Mouse (Mus musculus) cerebellum, adult 11 months (tissue): Measurements from ENCODE around the gene Vmn2r75.
"Not testable (repeated sequence)": the region's sequence is repeated elsewhere in the genome, so short reads cannot be mapped to it uniquely, and the experiment has no call there.

Experiments
- DNase-seq: peaks from one replicate; pipeline ENCODE4 v3.0.0; 2022

Gene Vmn2r75

DNA sequence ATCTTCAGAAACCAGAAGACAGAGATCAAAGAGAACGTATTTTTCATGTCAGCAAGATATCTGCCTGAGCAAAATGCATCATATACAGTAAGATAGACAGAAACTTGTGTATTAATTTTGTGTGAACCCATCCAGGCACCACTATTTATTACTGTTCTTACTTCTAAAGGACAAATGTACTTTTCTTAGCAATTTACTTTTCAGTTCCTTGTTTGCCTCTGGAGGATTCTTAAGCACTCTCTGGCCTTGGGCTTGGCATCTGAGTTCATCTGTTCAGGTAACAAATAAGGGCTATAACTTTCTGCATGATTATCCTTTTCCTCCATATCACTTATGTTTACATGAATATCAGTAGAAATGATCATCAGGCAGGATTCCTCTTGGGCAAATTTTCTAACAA, at the start of gene Vmn2r75:
Gene Vmn2r75 (minus strand): TSS at position 101 of the 400 bp plus-strand sequence.
- not testable (repeated sequence) for DNase-seq

DNA sequence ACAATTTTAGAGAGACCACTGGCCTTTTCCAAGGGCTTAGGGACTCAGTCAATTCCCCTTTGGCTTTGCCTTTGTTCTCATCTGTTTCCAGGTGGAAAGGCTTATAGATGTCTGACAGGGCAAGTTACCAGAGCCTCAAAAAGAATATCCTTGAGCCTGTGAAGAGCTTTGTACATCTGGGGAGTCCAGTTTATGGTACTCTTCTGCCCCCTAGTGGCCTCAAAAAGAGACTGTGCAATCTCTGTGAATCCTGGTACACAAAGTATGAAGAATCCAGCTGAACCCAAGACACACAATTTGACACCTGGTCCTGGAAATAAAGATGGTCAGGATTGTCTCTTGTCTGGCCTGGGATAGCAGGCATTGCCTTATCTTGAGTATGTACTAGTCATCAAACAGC, 39.8 kb upstream of the Vmn2r75 start:
- DNase-seq: no peak
